Mouse (Mus musculus) bone marrow macrophage, adult 2 months (primary cell): Measurements from ENCODE around the gene Tmem41b.

Source experiments
- CTCF ChIP-seq: IDR thresholded peaks from 2 replicates; pipeline ENCODE4 v1.5.1; 2012; ENCODE audit warnings: low read depth, mild to moderate bottlenecking, low read length, moderate library complexity
- POLR2A ChIP-seq: IDR thresholded peaks from 2 replicates; pipeline ENCODE4 v1.6.1; 2012; ENCODE audit warnings: mild to moderate bottlenecking, low read depth, low read length, borderline replicate concordance

DNA sequence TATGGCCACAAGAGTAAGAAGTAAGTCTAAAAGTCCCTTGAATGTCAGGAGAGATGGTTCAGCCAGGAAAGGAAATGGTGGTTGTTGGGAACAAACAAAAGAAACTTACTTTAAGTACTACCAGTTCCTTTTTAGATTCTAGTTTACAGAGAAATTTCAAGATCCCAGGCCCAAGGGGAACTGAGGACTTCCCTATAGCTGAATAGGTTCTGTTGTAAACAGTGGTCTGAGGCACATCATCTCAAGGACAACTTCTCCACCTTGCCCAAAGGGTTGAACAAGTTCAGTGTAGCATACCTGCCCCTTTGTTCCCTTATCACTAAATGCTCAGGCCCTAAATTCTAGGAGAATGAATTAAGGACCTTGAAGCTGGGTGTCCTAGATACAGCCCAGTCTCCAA lies 15.4 kb upstream of the Tmem41b start:
- no peak for TF ChIP-seq POLR2A
- no peak for TF ChIP-seq CTCF
